Mouse (Mus musculus) liver, embryonic 12.5 days (tissue): Measurements from ENCODE around the gene Dusp1. TPM values are rescaled to one million over a fixed set of nuclear protein-coding genes. Genes with fewer than 3 reads are reported as not detected.

Source experiments
- ATAC-seq: fragments of 200-750 bp; cut with Nextera tagmentation; 2 replicates; pipeline ENCODE4 v1.8.0; 2017; ENCODE audit warnings: moderate number of reproducible peaks, mild to moderate bottlenecking, moderate library complexity
- H3K27ac ChIP-seq: fragments of 300-500 bp; sonication (generic); 2 replicates; pipeline ENCODE4 v1.5.1; 2016; ENCODE audit warnings: mild to moderate bottlenecking
- H3K27me3 ChIP-seq: fragments of 300-500 bp; sonication (generic); replicated peaks from 2 replicates; pipeline ENCODE4 v1.6.1; 2016; ENCODE audit warnings: mild to moderate bottlenecking, moderate library complexity
- H3K36me3 ChIP-seq: fragments of 300-500 bp; sonication (generic); 2 replicates; pipeline ENCODE4 v1.6.1; 2016; ENCODE audit warnings: mild to moderate bottlenecking, moderate library complexity
- H3K4me1 ChIP-seq: fragments of 300-500 bp; sonication (generic); 2 replicates; pipeline ENCODE4 v1.6.1; 2016
- H3K4me2 ChIP-seq: fragments of 300-500 bp; sonication (generic); 2 replicates; pipeline ENCODE4 v1.6.1; 2016; ENCODE audit warnings: mild to moderate bottlenecking, moderate library complexity
- H3K4me3 ChIP-seq: fragments of 300-500 bp; sonication (generic); 2 replicates; pipeline ENCODE4 v1.5.1; 2016; ENCODE audit warnings: mild to moderate bottlenecking, moderate library complexity
- H3K9ac ChIP-seq: fragments of 300-500 bp; sonication (generic); 2 replicates; pipeline ENCODE4 v1.6.1; 2016; ENCODE audit warnings: mild to moderate bottlenecking, moderate library complexity
- H3K9me3 ChIP-seq: fragments of 300-500 bp; sonication (generic); replicated peaks from 2 replicates; pipeline ENCODE4 v1.6.1; 2016; ENCODE audit warnings: mild to moderate bottlenecking, moderate library complexity
- WGBS: fragments of 180-500 bp; shearing (Covaris S2); methylation state at CpG from one replicate; pipeline ENCODE4 v1.1.7; 2016; ENCODE audit not compliant: insufficient replicate concordance; 5-methylcytosine and 5-hydroxymethylcytosine counted together
- polyA plus RNA-seq: library from polyadenylated mRNA; unstranded; fragments of >200 nt; fragmentation: Nextera tagmentation; extraction: Ambion mirVana; gene quantifications from 2 replicates; pipeline ENCODE4 v1.2.1, GENCODE M21; 2016

Dusp1 gene
- 28.6 and 28.7 TPM in 2 replicates for polyA plus RNA-seq

DNA sequence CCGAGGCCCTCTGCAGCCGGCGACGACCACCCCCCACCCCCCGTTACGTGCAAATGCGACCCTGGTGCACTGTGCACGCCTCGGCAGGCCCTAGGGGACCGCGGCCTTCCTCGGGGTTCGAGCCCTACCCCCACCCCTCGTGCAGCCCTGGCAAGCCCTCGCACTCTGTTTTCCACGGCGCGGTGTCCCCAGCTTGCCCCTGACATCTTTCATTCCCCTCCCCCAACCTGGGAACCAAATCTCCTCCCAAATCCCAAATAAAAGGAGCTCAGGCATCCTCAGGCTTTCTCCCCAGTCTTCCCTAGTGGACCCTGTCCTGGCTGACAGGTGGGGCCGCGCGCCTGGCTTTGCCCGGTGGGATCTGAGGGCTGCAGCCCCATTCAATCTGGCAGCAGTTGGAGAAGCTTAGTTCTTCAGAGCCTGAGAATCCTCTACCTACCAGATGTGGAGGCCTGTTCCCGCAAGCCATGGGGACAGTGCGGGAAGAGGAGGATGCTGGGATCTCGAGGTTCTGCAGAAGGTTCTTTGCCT lies at the start of gene Dusp1:
TSS of gene Dusp1 (minus strand) at position 478 of the 531 bp plus-strand sequence.
- peaks cover 7% of the 10 kb centered on the region for H3K27me3 ChIP-seq
- ATAC-seq = peak; percentile 53
- under 1% methylated on average over 24 of the region's 25 CpGs for WGBS

DNA sequence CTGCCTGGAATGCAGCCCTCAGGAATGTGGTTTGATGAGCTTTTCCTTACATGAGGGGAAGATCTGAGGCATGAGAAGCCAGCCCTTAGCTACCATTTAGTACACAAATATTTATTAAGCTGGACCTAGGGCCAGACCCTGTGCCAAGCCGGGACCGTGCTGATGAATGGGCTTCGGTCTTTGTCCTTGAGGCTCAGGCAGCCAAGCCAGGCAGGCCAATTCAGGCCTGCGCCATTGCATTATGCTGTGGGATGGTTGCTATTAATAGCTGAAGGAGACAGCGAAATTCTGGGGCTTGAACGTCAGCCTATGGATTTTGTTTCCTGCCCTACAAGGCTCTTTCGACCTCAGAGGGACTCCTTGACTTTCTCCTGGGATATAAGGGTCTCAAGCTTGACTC lies 49.4 kb upstream of the Dusp1 start:
- Histone ChIP-seq H3K27me3 (no peaks in the 10 kb centered on the region), H3K4me1 (peaks cover 8% of the 10 kb centered on the region; the same call in 1 of the 2 replicates), H3K27ac (no peak overlapping the region), H3K4me3 (no peak overlapping the region), H3K9ac (no peak overlapping the region), H3K9me3 (no peaks in the 10 kb centered on the region), H3K36me3 (peaks cover 69% of the 10 kb centered on the region), H3K4me2 (no peak overlapping the region)
- ATAC-seq = no peak
- 75% methylated on average over 7 of the region's 7 CpGs for WGBS

More for the DNA sequence above, at the start of gene Dusp1:
- Histone ChIP-seq H3K4me3 (peak within 1 kb of the TSS; percentile 74), H3K36me3 (peaks cover 33% of the 10 kb centered on the region), H3K9ac (peak within 1 kb of the TSS; percentile 81), H3K4me2 (peak within 1 kb of the TSS; percentile 97), H3K9me3 (0 out of 2 replicates have a peak, but pooled peaks cover 3% of the 10 kb centered on the region), H3K4me1 (peaks cover 54% of the 10 kb centered on the region), H3K27ac (peak within 1 kb of the TSS; percentile 73)

DNA sequence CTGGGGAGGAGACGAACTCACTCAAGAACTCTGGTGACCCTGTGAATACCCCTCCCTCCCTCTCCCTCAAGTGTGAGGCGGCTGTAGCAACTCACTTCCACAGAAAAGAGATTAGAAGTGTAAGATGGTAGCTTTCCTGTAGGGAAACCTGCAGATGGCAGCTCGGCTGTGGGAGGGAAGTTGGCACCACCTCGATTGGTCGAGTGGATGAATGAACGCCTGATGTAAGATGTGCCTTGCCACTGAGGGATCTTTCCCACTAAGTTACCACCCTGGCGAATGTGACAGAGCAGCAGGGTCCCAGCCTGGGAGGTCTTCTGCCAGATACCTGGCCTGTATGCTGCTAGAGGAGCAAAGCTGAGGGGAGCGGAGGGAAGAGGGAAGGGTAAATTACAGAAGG lies 47.9 kb upstream of the Dusp1 start:
- Histone ChIP-seq H3K9me3 (no peaks in the 10 kb centered on the region), H3K4me1 (peaks cover 15% of the 10 kb centered on the region; the same call in 1 of the 2 replicates), H3K36me3 (peaks cover 68% of the 10 kb centered on the region), H3K27me3 (no peaks in the 10 kb centered on the region), H3K9ac (no peak overlapping the region), H3K4me2 (no peak overlapping the region), H3K4me3 (no peak overlapping the region), H3K27ac (no peak overlapping the region)
- WGBS = 74% methylated on average over 8 of the region's 8 CpGs
- no peak for ATAC-seq

DNA sequence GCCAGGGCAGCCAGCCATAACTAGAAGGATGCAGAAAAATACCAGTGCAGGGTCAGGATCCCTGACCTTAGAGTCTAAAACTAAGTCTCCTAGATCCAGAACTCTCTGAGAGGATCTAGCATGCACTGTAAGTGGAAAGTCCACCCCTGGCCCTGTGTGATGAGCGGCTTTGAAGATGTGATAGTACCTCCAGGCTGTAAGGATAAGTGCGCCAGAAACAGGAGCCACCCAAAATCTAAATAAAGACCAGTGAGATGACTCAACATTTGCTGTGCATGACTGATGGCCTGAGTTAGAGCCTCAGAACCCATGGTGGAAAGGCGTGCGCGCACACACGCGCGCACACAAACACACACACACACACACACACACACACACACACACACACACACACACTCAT lies 46.9 kb upstream of the Dusp1 start:
- Histone ChIP-seq H3K4me1 (peaks cover 15% of the 10 kb centered on the region; the same call in 1 of the 2 replicates), H3K9ac (no peak overlapping the region), H3K27ac (peak overlapping the region; percentile 23; the same call in 1 of the 2 replicates), H3K4me2 (no peak overlapping the region), H3K27me3 (no peaks in the 10 kb centered on the region), H3K9me3 (no peaks in the 10 kb centered on the region), H3K4me3 (no peak overlapping the region), H3K36me3 (peaks cover 61% of the 10 kb centered on the region)
- 89% methylated on average over 8 of the region's 8 CpGs for WGBS
- peak; percentile 35; the same call in 1 of the 2 replicates for ATAC-seq

DNA sequence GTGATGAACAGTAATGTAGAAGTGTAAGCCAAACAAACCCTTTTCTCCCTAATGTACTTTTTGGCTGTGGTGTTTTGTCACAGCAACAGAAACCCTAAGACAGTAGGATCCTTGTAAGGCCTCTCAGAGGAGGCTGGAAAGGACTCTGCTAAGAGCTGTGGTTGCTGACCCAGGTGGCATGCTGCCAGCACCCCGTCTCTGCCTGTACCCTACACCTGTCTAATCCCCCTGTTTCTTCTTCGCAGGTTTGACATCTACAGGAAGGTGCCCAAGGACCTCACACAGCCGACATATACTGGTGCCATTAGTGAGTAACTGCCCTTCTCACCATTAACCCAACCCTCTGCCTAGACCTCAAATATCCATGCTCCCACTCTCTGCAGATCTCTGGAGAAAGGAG lies 46.4 kb upstream of the Dusp1 start:
- Histone ChIP-seq H3K4me2 (no peak overlapping the region), H3K9me3 (no peaks in the 10 kb centered on the region), H3K9ac (no peak overlapping the region), H3K36me3 (peaks cover 55% of the 10 kb centered on the region), H3K4me3 (no peak overlapping the region), H3K27me3 (no peaks in the 10 kb centered on the region), H3K27ac (no peak overlapping the region), H3K4me1 (peaks cover 19% of the 10 kb centered on the region)
- 85% methylated on average over 3 of the region's 3 CpGs for WGBS
- ATAC-seq = no peak

DNA sequence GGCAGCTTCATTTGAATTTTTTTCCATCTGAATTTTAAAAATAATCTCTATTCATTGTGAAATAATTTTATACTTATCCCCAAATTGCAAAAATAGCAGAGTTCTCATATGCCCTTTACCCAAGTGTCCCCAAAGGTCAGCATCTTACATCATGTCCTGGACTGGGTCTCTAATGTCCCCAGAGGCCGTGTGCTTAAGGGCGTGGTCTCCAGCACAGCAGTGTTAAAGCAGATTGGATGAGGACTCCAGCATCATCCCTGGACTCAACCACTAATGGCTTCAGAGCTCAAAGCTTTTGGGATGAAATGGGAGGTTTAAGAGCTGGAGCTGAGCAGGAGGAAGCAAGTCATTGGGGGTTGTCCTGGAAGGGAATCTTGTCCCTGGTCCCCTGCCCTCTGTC lies 44.6 kb upstream of the Dusp1 start:
- peaks cover 37% of the 10 kb centered on the region for H3K4me1 ChIP-seq
- H3K9ac ChIP-seq = no peak overlapping the region
- 82% methylated on average over 2 of the region's 2 CpGs for WGBS
- no peak overlapping the region for H3K4me2 ChIP-seq
- H3K27me3 ChIP-seq = no peaks in the 10 kb centered on the region
- no peak overlapping the region for H3K4me3 ChIP-seq
- no peak for ATAC-seq
- H3K27ac ChIP-seq = no peak overlapping the region
- no peaks in the 10 kb centered on the region for H3K9me3 ChIP-seq
- H3K36me3 ChIP-seq = peaks cover 44% of the 10 kb centered on the region

DNA sequence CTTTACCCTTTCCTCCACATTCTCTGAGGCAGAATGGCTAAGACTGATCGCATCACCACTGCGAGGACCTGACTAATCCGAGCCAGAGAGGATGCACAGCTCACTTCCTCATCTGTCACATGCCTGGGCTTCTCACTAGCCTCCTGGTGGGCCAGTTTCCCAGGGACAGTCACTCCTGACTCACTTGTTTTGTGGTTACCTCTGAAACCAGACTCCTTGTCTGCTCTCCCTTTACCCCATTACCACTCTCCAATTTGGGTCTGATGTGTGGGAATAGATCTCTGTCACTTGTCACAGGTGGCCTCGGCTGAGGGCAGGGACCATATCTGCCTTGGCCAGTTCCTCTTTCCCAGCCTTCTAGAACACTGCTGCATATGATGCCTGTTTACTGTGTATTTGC lies 43.7 kb upstream of the Dusp1 start:
- Histone ChIP-seq H3K4me3 (no peak overlapping the region), H3K27me3 (no peaks in the 10 kb centered on the region), H3K27ac (no peak overlapping the region), H3K9me3 (no peaks in the 10 kb centered on the region), H3K36me3 (peaks cover 36% of the 10 kb centered on the region), H3K9ac (no peak overlapping the region), H3K4me1 (peaks cover 46% of the 10 kb centered on the region), H3K4me2 (no peak overlapping the region)
- 50% methylated on average over 4 of the region's 4 CpGs for WGBS
- ATAC-seq = no peak

DNA sequence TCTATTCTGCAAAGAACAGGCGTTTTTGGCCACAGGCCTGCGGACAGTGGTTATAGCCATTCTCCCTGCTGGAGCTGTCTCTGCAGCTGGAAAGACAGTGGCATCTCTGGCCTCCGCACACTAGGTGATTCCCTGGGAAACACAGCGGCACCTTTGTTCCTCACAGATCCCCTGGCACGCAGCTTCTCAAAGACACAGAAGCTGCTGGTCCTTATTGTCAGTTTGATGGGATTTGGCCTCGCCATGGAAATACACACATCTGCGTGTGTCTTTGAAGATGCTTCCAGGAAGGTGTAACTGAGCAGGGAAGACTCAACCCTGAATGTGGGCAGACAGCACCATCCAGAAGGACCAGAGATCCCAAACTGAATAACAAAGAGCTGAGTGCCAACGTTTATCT lies 41.4 kb upstream of the Dusp1 start:
- Histone ChIP-seq H3K9ac (no peak overlapping the region), H3K9me3 (no peaks in the 10 kb centered on the region), H3K27ac (peak overlapping the region; percentile 78; the same call in 1 of the 2 replicates), H3K4me2 (no peak overlapping the region), H3K4me1 (peaks cover 42% of the 10 kb centered on the region), H3K27me3 (no peaks in the 10 kb centered on the region), H3K36me3 (peaks cover 16% of the 10 kb centered on the region; the same call in 1 of the 2 replicates), H3K4me3 (no peak overlapping the region)
- 85% methylated on average over 8 of the region's 8 CpGs for WGBS
- ATAC-seq = no peak

DNA sequence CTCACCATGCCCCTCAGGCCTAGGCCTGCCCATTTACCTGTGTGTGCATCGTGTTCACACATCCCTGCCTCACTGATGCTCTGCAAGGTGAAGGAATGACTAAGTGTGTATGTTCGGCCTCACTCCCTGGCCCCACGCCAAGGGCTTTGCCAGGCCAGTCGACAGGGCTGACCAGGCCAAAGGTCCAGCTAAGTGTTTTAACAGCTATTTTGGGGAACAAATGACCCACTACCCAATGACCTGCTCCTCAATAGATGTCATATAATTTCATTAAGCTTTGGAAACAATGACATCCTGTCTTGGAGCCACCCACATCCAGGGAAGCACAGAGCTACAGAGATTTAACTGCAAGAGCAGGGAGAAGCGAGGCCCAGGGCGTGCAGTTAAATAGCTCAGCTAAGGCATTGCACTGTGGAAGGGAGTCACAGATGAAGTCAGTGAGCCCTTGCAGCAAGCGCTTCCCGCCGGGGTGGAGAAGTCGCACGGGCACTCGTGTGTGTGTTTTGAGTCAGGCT lies 40.5 kb upstream of the Dusp1 start:
- no peak overlapping the region for H3K4me3 ChIP-seq
- no peaks in the 10 kb centered on the region for H3K9me3 ChIP-seq
- H3K36me3 ChIP-seq = peaks cover 13% of the 10 kb centered on the region; the same call in 1 of the 2 replicates
- peak; percentile 38 for ATAC-seq
- H3K27me3 ChIP-seq = no peaks in the 10 kb centered on the region
- 75% methylated on average over 12 of the region's 12 CpGs for WGBS
- H3K9ac ChIP-seq = no peak overlapping the region
- H3K4me1 ChIP-seq = peaks cover 42% of the 10 kb centered on the region
- peak overlapping the region; percentile 78 for H3K27ac ChIP-seq
- H3K4me2 ChIP-seq = no peak overlapping the region

DNA sequence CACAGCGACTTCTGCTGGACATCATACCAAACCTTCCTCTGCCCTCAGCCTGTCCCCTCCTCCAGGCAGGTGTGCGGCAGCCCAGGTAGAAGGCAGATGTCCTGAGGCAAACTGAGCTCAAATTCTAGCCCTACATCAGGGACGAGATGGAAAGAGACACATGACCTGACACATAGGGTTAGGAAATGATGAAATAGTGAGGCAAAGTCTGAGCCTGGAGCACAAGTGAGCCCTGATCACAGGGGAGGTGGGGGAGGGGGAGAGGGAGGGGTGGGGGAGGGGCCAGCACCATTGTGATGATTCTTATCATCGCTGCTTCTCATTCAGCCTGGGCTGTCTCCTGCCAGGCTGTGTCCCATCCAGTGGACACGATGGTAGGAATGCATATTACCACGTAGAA lies 40.0 kb upstream of the Dusp1 start:
- H3K4me1 ChIP-seq = peaks cover 46% of the 10 kb centered on the region
- peak overlapping the region; percentile 37; the same call in 1 of the 2 replicates for H3K4me2 ChIP-seq
- no peaks in the 10 kb centered on the region for H3K27me3 ChIP-seq
- peak overlapping the region; percentile 78 for H3K27ac ChIP-seq
- H3K9ac ChIP-seq = no peak overlapping the region
- 0 out of 2 replicates have a peak, but pooled peaks have one; percentile 28 for ATAC-seq
- H3K36me3 ChIP-seq = peaks cover 9% of the 10 kb centered on the region; the same call in 1 of the 2 replicates
- WGBS = 61% methylated on average over 6 of the region's 6 CpGs
- no peaks in the 10 kb centered on the region for H3K9me3 ChIP-seq
- H3K4me3 ChIP-seq = no peak overlapping the region

DNA sequence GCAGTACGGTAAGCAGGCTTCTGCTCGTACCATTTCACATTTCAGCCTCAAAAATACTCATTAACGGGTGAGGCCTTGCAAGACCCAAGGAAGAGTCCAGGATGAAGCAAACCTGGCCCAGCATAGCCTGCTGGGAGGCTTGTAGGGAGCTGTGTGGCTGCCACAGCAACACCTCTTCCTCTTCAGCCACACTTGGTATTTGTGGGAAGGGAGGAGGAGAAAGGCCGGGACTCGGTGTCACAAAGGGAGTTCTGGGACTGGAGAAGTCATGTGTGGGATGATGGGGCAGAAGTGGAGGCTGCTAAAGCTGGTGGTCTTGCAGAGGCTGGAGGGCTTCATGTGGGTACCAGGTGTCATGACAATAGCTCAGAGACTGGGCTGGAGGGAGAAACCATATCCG lies 39.6 kb upstream of the Dusp1 start:
- 71% methylated on average over 6 of the region's 6 CpGs for WGBS
- Histone ChIP-seq H3K4me3 (no peak overlapping the region), H3K36me3 (peaks cover 8% of the 10 kb centered on the region; the same call in 1 of the 2 replicates), H3K4me1 (peaks cover 50% of the 10 kb centered on the region), H3K27ac (peak overlapping the region; percentile 78), H3K4me2 (peak overlapping the region; percentile 37; the same call in 1 of the 2 replicates), H3K9me3 (no peaks in the 10 kb centered on the region), H3K9ac (peak overlapping the region; percentile 5; the same call in 1 of the 2 replicates), H3K27me3 (no peaks in the 10 kb centered on the region)
- no peak for ATAC-seq

DNA sequence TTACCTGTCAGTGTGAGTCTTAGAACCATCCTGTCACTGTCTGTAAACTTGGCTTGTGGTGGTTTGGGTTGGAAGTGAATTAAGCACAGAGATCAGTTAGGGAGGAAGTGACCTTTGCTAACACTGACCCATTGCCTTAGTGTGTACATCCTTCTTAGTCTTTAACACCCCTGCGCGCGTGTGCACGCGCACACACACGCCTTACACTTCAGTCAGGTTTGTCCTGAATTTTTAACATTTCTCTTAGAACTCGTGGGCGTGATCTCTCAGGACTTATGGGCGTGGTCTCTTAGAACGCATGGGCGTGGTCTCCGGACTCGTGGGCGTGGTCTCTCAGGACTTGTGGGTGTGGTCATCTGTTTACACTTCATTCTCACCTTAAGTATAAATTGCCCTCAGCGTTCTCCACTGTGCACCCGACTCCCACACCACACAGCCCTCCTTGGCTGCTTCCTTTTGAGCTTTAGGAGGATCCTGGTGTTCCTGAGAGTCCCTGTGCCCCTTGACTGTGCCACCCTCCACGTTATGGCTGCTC lies 39.1 kb upstream of the Dusp1 start:
- Histone ChIP-seq H3K36me3 (peaks cover 8% of the 10 kb centered on the region; the same call in 1 of the 2 replicates), H3K9ac (peak overlapping the region; percentile 5; the same call in 1 of the 2 replicates), H3K4me1 (peaks cover 52% of the 10 kb centered on the region), H3K4me3 (no peak overlapping the region), H3K27me3 (no peaks in the 10 kb centered on the region), H3K27ac (peak overlapping the region; percentile 78), H3K4me2 (peak overlapping the region; percentile 37), H3K9me3 (no peaks in the 10 kb centered on the region)
- ATAC-seq = peak; percentile 38
- 50% methylated on average over 17 of the region's 17 CpGs for WGBS
